Mouse (Mus musculus) megakaryocyte progenitor cell, adult 5-6 weeks (primary cell): Measurements from ENCODE around the gene Lsamp. TPM values are rescaled to one million over a fixed set of nuclear protein-coding genes. Genes with fewer than 3 reads are reported as not detected.
"Not testable (repeated sequence)": the region's sequence is repeated elsewhere in the genome, so short reads cannot be mapped to it uniquely, and the experiment has no call there.

Experiments used
- ATAC-seq: replicated peaks from 2 replicates; pipeline ENCODE4 v1.8.0; 2016; ENCODE audit warnings: mild to moderate bottlenecking, moderate TSS enrichment, inconsistent platforms; ENCODE audit not compliant: poor library complexity
- total RNA-seq, 2 experiments: library from RNA; stranded (forward) in 1 of 2; stranded (reverse) in 1 of 2; fragments of 157-497, 149-512 nt in 1 of 2; fragments of 200-1000 nt in 1 of 2; gene quantifications; 2 replicates each; pipeline versions ENCODE4 v1.2.3 to v1.2.4; 2015 to 2017

The Lsamp gene
- total RNA-seq, 2 experiments from 2014 or later: not detected

GRCm38 (mm10) chr16:42002925-42003324, 2018.8 kb downstream of the Lsamp start:
- ATAC-seq: no peak

DNA sequence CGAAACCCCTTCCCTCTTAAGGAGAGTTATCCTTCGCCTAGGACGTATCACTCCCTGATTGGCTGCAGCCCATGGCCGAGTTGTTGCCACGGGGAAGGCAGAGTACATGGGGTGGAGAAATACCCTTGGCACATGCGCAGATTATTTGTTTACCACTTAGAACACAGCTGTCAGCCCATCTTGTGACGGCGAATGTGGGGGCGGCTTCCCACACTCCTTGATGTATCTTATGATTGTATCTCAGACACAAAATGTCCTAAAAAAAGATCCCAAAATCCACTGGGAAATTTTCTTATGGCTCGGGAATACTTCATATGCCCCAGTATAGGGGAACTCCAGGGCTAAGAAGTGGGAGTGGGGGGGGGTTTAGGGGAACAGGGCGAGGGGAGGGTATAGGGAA, 2019.3 kb downstream of the Lsamp start:
- ATAC-seq: not testable (repeated sequence)

DNA sequence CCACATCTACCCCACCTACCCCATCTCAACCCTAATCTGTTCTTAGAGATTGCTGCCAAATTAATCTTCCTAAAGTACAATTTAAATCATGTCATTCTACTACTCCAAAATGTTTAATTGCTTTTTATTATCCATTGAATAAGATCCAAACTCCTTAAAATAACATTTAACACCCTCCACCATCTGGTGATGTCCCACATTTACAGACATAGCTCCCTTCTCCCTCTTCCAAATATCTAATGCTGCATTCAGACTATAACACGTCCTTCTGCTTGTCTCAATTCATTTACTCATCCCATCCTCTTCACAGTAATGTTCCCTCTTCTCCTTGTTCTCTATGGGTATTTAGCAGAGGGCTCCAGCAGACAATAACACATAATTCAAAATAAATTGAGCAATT, 2020.0 kb downstream of the Lsamp start:
- ATAC-seq: no peak

DNA sequence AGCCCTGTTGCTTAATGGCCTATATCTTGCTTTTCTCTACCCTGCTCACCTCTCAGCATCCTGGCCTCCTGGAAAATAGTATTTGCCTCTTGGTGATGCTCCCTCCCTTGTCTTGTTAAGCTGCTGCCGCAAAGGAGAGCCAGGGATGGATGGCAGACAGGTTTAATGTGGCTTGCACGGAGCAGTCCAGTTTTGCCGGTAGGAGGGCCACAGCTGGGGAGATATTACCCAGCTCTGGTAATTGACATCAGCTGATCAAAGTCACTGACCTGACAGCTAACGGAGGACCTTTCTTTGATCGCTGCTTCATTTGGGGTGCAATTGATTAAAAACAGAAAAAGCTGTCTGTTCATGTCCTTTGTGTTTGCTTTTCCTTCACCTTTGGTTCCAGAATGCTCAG, 2030.8 kb downstream of the Lsamp start:
- no peak for ATAC-seq

DNA sequence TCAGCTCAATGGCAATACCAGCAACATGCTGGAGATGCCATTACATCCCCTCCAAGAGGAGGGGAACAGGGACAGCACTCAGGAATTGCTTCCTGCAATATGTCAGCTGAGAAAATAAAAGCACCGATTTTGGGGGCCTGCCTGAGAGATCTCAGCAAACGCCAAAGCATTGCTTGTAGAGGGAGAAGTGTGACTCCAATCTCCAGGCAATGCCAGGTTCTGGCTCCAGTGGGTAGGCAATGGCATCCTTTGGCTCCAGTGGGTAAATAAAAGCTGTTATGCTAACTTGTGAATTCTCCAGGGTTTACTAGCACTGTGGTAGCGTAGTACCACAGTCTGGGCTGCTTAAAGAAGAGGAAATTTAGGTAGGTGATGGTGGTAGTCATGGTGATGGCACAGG, 2031.3 kb downstream of the Lsamp start:
- no peak for ATAC-seq

DNA sequence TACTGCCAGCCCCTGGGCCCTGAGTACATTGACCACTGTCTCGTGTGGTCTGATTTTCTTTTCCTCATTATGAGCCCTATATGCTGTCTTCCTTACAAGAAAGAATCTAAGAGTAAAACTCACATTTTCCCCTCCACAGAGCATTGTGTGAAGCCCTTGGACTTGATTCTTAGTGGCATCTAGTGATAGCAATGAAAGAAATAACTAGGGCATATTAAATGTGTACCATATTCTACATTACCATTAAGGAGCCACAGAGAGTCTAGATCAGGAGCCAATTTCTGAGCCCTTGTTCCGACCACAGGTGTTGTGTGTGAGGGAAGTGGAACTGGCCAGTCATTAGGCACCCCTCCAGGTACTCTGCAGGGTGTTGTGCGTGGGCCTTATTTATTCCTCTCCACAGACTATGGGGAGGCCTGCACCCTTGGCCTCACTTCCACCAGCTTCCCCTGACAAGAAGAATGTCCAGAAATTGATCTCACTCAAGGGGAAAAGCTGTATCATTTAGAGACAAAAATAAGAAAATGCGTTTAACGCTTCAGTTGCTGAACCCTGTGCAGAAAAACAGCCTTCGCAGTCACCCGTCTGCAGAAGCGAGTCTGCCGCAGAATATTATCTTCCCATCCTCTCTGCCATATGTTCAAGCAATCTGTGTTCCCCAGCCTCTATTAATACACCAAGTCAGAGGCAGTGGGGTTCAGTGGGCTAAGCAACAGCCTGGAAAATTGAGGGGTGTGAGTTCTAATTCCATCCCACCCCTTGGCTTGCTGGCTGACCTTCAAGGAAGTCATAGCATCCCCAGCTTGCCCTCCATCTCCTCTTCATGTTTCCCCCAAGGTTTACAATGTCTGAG, 2032.9 kb downstream of the Lsamp start:
- no peak for ATAC-seq

DNA sequence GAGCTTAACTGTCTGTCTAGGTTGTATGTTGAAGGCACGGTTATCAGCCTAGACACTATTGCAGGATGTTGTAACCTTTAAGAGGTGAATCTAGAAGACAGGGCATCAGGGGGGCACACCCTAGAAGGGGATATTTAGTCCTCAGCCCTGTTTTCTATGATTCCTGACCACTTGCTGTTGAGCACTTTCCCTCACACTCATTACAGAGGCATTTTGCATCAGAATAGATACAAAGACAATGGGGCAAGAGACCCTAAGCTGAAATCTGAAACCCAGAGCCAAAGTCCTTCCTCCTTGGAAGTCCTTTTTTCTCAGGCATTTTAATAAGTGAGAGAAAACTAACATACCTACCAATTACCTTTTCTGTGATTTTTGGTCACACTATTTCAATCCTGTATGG, 2038.4 kb downstream of the Lsamp start:
- no peak for ATAC-seq

DNA sequence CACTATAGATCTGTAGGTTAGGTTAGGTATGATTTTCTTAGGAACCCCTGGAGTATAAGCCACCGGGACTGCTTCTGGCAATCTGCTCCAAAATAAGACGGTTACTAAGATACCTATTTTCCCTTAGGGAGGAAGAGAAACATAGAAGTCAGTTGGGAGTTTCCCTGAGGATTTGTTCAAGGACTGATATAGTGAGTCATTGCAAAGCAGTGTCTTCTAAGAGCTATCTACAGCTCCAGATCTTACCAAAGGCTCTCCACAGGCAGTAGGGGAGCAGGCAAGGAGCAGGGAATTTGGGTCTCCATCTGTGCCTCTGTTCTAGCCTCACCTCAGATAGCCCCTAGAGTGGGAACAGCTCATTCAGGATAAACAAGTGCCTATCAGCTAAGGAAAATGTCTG, 2047.9 kb downstream of the Lsamp start:
- no peak for ATAC-seq

DNA sequence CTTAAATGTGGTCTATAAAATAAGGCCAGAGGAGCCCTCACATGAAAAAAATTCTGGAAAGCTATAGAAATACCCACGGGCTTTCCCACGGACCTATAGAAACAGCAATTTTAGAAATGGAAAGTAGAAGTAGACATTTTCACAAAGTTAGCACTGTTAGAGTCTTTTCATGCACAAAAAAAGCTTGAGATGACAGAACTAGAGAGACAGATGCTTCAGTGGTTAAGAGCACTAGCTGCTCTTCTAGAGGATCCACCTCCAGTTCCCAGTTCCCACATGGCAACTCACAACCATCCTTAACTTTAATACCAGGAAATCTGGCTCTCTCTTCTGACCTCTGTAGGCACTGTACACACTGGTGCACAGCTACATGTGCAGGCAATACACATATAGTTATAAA, 2049.3 kb downstream of the Lsamp start:
- no peak for ATAC-seq

GRCm38 (mm10) chr16:42048138-42048537, 2064.0 kb downstream of the Lsamp start:
- no peak for ATAC-seq

- no peak for ATAC-seq
These were observed 2075.8 kb downstream of the Lsamp start for GRCm38 (mm10) chr16:42059927-42060326.

DNA sequence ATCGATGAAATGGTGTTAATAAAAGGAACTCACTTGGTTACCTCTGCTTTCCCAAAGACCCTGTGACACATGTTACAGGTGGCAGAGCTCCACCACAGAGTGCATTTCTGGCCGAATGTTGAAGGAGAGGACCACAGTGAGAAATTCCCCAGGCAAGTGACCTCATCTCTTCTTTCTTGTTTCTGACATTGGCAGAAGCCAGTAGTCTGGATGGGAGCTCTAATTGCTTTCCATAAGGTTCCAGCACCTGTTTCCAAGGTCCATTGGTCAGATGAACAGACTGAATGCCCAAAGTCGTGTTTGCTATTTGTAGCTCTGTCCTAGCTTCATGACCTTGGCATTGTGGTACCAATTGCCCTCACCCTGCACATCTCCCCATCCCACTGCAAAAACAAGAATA, 2090.2 kb downstream of the Lsamp start:
- ATAC-seq: no peak

- ATAC-seq: no peak
These were observed 2095.4 kb downstream of the Lsamp start for GRCm38 (mm10) chr16:42079573-42079972.

GRCm38 (mm10) chr16:42081611-42082010, 2097.4 kb downstream of the Lsamp start:
- ATAC-seq: no peak

- no peak for ATAC-seq
These were observed 2113.3 kb downstream of the Lsamp start for GRCm38 (mm10) chr16:42097510-42097909.

- no peak for ATAC-seq
These were observed 2118.0 kb downstream of the Lsamp start for GRCm38 (mm10) chr16:42102186-42102585.

- ATAC-seq: no peak
These were observed 2118.5 kb downstream of the Lsamp start for GRCm38 (mm10) chr16:42102635-42103034.

- ATAC-seq: peak; percentile 52
These were observed 2128.1 kb downstream of the Lsamp start for GRCm38 (mm10) chr16:42112251-42112650.

GRCm38 (mm10) chr16:42113246-42113645, 2129.1 kb downstream of the Lsamp start:
- ATAC-seq: peak; percentile 54

DNA sequence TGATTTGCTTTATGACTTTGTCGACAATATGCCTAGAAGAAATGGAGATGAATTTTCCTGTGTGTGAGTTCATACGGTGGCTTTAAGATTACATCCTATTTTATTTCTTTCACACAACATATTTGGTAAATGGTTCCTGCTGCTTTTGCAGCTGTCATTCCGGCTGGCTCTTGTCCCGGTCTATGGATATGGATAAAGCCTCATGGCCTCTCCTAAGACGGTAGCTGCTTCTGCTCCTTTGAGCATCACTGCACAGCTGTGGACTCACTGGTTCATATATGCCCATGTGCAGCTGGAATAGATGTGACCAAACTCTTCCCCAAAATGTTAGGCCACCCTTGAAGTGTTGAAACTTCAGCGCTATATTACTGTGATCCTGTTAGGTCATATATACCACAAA, 2137.6 kb downstream of the Lsamp start:
- ATAC-seq: no peak

DNA sequence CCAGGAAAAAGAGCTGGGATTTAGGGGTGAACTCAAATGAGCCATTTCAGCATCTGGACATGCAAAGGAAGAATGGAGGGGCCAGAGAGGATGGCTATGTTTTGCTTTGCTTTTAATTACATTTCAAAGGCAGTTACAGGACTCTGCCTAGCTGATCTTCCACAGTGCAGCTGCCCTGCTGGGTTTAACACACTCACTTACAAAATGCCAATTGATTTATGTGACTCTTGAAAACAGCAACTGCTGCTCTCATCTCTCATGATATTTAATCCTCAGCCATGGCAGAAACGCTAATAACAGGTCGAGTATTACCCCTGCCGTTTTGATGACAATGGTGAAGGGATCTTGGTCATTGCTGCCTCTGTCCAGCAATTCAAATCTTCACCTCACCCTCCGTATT, 2139.7 kb downstream of the Lsamp start:
- ATAC-seq: no peak

DNA sequence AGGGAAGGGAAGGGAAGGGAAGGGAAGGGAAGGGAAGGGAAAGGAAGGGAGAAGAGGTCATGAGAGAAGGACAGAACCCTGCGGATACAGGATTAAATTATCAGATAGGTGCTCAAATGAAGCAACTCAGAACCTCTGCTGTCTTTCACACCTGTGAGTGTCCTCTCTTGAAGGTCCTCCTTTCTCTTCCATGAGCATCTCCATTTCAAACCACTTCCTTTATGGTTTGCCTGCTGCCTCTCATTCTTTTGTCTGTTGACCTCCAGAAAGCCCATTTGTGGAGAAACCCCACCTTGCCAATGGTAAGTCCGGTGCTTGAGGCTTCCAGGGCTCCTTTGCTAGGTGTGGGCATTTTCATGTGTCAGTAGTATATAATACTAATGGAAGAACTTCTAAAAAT, 2141.9 kb downstream of the Lsamp start:
- no peak for ATAC-seq

GRCm38 (mm10) chr16:42147164-42147563, 2163.0 kb downstream of the Lsamp start:
- no peak for ATAC-seq
